Mouse (Mus musculus) liver, embryonic 14.5 days (tissue): ENCODE measurements around the gene Gmds.

Source experiments
- CTCF ChIP-seq: IDR thresholded peaks from 2 replicates; pipeline ENCODE4 v1.5.1; 2016; ENCODE audit warnings: antibody characterized with exemption, low read depth, control low read depth
- EP300 ChIP-seq: IDR thresholded peaks from 2 replicates; pipeline ENCODE4 v1.6.1; 2016; ENCODE audit warnings: antibody characterized with exemption, low read depth

- no peak for TF ChIP-seq EP300
- no peak for TF ChIP-seq CTCF
Measured at GRCm38 (mm10) chr13:32372531-32372883, 34.0 kb upstream of the Gmds start.
